Mouse (Mus musculus) heart, adult 2 months (tissue): ENCODE results near the gene Gm11444.

ENCODE experiments used
- CTCF ChIP-seq: fragments of 200-600 bp; IDR thresholded peaks from 2 replicates; pipeline ENCODE4 v1.8.1; 2022; ENCODE audit warnings: antibody characterized with exemption, mild to moderate bottlenecking, moderate library complexity
- EP300 ChIP-seq: fragments of 200-500 bp; IDR thresholded peaks from 2 replicates; pipeline ENCODE4 v1.6.1; 2011; ENCODE audit warnings: low read depth, low read length, control low read depth; ENCODE audit not compliant: insufficient read depth
- POLR2A ChIP-seq: fragments of 200-500 bp; IDR thresholded peaks from 2 replicates; pipeline ENCODE4 v1.6.1; 2011; ENCODE audit warnings: mild to moderate bottlenecking, low read depth, low read length, control low read depth; ENCODE audit not compliant: insufficient read depth

- no peak for TF ChIP-seq CTCF
- no peak for TF ChIP-seq POLR2A
- TF ChIP-seq EP300 = 0 out of 2 replicates have a peak, but pooled peaks have one; percentile 25
Measured at GRCm38 (mm10) chr11:85845921-85846320, 4.2 kb downstream of the Gm11444 start.
